Mouse (Mus musculus): ENCODE measurements around the gene Acp1. TPM values are rescaled to one million over a fixed set of nuclear protein-coding genes. Genes with fewer than 3 reads are reported as not detected.

The Acp1 gene
- polyA plus RNA-seq (2017; shearing (Covaris generic)): 67.3 TPM

DNA sequence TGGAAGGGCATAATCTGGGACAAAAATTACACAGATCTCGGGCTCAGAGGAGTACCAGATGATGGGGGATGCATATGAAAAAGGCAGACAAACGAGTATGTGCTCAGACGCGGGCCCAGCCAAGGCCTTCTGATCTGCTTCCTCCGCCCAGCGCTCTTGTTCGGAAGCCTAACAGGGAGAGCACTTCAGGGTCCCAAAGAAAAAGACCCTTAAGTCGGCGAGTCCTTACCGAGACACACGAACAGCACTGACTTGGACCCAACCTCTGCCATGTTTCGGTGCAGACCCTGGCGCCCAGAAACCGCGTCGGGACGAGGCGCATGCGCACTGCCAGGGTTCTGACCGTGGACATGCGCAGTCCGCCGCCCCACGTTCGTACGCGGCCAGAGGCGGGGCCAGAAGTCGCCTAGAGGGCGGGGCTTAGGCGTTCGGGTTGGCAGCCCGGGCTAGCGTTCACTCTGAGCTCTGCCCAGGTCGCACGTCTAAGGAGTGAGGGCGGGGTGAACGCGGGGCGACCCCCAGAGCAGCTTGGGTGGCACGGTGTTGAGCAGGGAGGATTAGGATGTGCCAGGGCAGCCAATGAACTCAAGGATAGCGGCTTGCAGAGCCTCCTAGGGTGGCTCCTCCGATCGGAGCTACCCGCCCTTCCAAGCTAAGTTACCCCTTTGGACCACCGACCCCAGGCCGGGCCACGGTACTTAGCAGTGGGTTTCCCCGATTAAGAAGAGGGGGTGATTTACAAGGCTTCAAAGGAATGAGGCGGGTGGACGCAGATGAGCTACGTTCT is at the start of gene Acp1, which contains the start of gene Sh3yl1:
Acp1 (minus strand) TSS at position 329 of the 787 bp plus-strand sequence.
Sh3yl1 (plus strand) TSS at position 408 of the 787 bp plus-strand sequence.

DNA sequence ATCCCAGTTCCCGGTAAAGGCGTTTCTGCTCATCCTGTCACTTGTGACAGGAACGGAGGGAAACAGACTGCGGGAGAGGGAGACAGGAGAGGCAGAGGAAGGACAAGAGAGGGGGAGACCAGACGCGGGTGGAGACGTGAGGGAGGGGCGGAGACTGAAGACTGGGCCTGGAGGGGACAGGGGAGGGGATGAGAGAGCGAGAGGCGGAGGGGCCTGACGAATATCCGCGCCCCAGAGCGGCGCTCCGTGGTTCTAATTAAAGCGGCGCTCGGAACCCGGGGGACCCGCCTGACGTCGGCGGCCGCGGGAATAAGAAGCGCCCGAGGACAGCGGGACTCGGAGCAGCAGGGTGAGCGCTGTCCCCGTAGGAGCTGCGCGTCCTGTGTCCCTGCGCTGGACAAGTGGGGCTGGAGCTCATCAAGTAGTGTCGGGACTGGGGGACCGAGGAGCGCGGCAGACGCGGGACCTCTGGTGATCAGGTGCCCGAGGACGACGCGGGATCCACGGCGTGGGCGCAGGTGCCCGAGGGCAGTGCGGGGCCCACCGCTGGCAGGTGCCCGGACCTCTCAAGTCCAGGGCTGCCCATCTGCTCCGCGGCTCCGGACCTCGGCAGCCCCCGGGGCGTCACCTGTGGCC is 27.3 kb downstream of the Acp1 start, which contains the start of gene Alkal2:
Alkal2 (plus strand) TSS at position 337 of the 636 bp plus-strand sequence.

Other genes starting within 250 kb of the Acp1 start
- gene Alkal2, start 27.3 kb downstream of the Acp1 start, polyA plus RNA-seq (2017; shearing (Covaris generic)): not detected
- 1.5 TPM for gene Sh3yl1, start 79 bp upstream of the Acp1 start, polyA plus RNA-seq (2017; shearing (Covaris generic))
- gene Fam110c, start 162.3 kb upstream of the Acp1 start, polyA plus RNA-seq (2017; shearing (Covaris generic)): 0.40 TPM